Mouse (Mus musculus): ENCODE measurements around the gene Gm26992.
A peak's percentile ranks its signal among the peaks of the same experiment; 100 is the strongest.
"Not testable (repeated sequence)": the region's sequence is repeated elsewhere in the genome, so short reads cannot be mapped to it uniquely, and the experiment has no call there.

The Gm26992 gene

DNA sequence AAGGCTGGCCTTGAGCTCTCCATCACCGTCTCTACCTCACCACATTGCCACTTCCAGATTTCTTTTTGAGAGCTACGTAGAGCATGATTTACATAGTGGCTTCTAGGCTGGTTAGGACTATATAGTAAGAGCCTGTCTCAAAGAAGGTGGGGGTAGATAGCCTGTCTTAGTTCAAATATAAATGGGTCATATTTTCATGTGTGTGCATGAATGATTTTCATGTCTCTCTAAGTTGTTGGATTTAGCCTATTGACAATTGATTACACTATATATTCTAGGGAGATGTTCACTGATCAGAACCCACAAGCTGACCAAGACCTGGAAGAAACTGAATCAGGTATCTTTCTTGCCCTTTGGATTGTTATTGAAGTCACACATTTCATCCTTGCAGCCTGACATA lies at the start of gene Gm26992:
TSS of gene Gm26992 (plus strand) at position 301 of the 400 bp plus-strand sequence.
- DNase-seq (ENCODE audit: low read depth, low spot score): no peak

DNA sequence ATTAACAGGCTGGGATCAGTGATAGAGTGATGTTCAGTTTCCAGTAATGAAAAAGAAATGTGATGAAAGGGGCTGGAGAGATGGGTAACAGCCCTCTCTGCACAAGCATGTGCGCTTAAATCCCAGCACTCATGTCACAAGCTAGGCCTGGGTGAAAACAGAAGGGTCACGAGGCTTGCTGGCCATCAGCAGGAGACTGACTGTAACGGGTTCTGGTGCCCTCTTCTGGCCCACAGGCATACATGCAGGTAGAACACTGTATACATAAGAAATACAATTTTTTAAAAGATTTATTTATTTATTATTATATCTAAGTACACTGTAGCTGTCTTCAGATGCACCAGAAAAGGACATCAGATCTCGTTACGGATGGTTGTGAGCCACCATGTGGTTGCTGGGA lies 47.6 kb upstream of the Gm26992 start:
- DNase-seq (ENCODE audit: low read depth, low spot score): no peak

DNA sequence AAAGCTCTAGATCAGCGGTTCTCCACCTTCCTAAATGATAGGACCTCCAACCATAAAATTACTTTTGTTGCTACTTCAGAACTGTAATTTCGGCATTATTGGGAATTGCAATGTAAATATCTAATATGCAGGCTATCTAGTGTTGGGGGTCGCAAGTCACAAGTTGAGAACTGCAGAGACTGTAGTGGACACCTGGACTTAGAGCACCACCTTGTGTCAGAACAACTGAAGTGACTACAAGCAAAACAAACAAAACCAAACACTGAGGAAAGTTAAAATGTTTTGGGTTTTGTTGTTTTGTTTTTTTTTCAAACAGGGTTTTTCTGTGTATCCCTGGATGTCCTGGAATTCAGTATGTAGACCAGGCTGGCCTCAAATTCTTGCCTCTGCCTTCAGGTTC lies 37.3 kb upstream of the Gm26992 start:
- no peak for DNase-seq (ENCODE audit: low read depth, low spot score)

DNA sequence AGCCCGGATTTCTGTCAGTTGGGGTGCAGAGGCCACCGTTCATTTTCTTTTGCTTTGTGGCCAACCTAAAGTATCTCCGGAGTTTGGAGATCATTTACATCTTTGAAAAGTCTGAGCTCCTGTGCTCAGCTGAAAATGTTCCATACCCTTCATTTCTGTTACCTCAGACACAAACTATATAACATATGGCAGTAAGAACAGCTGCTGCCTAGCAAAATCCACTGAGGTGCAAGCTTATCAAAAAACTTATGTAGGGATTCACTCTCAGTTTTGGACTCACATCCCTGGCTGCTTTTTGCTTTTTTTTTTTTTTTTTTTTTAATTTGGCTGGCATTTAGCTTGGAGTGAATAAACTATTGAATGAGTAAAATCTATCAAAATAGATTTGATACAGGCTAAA lies 33.7 kb upstream of the Gm26992 start:
- DNase-seq (ENCODE audit: low read depth, low spot score): no peak

DNA sequence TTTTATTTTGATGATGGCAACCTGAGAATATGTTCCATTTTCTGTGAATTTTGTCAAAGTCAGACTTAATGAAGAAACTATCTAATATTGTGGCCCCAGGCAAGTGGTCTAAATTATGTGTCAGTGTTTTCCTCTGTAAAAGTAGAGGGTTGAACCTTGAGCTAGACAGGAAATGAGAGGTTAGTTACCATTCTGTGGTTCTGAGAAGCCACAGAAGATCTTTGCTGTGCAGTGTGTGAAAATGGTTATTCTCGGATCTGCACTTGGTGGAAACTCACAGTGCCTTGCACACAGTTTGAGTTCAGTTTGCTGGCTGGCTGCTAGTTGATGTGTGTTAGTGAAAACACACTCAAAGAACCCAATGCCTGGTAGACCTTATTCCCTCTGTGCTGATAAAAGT lies 28.0 kb upstream of the Gm26992 start:
- no peak for DNase-seq (ENCODE audit: low read depth, low spot score)

DNA sequence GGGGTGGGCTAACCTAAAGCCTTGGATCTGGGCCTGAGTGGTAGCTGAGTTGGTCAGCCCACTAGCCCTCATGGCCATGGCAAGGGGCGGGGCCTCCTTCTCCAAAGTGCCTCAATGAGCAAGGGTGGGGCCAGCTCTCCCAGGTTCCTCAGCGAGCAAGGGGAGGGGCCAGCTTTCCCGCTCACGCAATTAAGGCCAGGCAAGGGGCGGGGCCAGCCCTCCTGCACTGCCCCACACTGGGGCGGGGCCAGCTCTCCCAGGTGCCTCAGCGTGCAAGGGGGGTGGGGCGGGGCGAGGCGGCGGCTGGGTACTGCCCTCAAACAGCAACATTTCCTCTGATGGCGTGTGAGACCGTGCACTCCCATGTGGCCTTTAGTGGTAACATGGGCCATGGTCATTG lies 16.8 kb upstream of the Gm26992 start:
- DNase-seq (ENCODE audit: low read depth, low spot score): no peak

GRCm38 (mm10) chrX:103414167-103414566 lies 7.6 kb upstream of the Gm26992 start, which contains the start of gene Tsx:
Gene Tsx, plus strand, starts transcription at chrX:103414467.
- no peak for DNase-seq (ENCODE audit: low read depth, low spot score)

DNA sequence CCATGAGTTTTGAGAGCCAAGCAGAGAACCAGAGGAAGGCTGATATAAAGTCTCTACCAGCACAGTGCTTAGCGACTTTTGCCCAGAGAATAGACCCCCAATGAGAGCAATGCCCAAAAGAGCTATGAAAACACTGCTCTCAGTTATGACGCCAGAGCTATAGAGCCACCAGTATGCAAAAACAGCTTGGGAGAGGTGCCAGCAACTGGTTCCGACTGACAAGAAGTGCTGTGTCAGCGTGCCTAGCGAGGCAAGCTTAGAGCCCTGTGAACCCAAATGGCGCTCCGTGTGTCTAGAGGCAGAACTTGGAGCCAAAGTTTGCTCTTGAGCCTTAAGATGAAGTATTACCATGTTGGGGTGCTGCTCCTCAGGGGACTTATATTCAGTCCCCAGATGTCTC lies 5.9 kb downstream of the Gm26992 start:
- no peak for DNase-seq (ENCODE audit: low read depth, low spot score)

- no peak for DNase-seq (ENCODE audit: low read depth, low spot score)
Measured at GRCm38 (mm10) chrX:103432293-103432692, 10.5 kb downstream of the Gm26992 start.

DNA sequence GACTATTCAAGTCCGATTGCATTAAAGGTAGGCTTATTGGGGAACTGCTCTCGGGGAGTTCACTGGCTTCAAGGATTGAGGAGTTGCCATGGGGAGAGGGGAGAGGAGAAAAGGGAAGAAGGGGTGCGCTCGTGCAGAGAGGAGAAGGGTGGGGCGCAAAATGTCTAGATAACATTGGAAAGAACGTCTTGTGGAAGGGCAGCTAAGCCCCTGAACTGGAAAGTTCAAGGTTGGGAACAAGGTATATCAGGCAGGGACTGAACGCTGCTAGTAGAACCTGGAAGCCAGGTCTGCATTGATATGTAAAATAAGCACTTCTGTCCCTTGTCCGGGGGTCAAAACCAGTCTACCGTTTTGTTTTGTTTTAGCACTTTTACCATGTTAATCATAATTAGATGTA lies 16.2 kb downstream of the Gm26992 start:
- no peak for DNase-seq (ENCODE audit: low read depth, low spot score)

DNA sequence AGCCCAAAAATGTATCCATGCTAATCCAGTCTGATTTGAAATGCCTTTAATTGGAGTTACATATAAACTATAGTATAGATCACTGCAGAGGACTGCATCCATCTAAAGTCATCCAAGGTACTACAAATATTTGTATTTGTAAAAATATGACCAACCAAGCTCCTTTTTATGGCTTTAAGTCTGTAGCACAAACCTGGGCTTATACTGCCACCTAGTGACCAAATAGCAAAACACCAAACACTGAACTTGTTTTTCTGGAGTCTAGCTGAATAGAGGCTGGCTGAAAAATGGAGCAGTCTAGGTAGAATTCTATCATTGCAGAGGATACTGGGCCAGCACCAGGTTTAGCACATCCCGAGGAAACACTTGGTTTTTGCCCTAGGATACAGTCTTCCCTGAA lies 19.0 kb downstream of the Gm26992 start:
- DNase-seq (ENCODE audit: low read depth, low spot score): peak; percentile 70

- peak; percentile 63 for DNase-seq (ENCODE audit: low read depth, low spot score)
Measured at GRCm38 (mm10) chrX:103443755-103444154, 21.9 kb downstream of the Gm26992 start.

DNA sequence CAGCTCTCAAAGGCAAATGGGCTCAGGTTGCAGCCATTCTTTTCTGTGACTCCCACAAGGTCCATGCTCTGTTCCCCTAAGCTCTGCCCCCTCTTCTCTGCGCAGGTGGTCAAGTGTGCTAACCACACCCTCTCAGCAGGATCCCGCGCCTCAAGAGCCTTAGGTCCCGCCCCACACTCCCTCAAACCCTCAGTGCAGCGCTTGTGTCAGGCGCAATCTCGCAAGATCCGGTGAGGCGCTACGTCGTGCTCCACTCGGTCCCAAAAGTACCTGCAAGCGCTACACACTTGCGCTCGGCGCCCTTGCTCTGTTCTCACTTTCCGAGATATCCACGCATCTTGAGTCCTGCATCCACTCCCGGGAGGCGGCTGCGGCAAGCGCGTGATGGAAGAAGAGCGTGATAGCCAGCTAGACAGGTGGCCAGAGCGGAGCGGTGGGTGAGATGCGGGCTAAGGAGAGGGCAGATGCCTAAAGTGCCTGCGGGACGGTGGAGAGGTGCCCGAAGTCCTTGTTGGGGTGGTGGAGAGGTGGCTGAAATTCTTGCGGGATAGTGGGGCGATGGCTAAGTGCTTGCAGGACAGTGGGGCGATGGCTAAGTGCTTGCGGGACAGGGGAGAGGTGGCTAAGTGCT lies 25.8 kb downstream of the Gm26992 start:
- DNase-seq (ENCODE audit: low read depth, low spot score): peak; percentile 16

- DNase-seq (ENCODE audit: low read depth, low spot score): not testable (repeated sequence)
Measured at GRCm38 (mm10) chrX:103448429-103448828, 26.6 kb downstream of the Gm26992 start.

DNA sequence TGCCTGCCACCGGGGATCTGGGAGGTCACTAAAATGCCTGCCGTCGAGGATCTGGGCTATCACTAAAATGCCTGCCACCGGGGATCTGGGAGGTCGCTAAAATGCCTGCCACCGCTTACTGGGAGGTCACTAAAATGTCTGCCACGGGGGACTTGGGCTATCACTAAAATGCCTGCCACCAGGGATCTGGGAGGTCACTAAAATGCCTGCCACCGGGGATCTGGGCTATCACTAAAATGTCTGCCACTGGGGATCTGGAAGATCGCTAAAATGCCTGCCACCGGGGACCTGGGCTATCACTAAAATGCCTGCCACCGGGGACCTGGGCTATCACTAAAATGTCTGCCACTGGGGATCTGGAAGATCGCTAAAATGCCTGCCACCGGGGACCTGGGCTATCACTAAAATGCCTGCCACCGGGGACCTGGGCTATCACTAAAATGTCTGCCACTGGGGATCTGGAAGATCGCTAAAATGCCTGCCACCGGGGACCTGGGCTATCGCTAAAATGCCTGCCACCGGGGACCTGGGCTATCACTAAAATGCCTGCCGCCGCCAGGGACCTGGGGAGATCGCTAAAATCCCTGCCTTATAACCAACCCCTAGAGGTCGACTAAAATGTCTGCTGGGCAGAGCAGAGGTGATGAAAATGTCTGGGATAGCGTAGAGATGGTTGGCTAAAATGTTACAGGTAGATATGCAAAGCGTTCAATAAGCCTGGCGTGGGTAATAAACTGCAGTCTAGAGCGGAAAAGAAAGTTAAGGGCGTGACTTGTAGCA lies 27.3 kb downstream of the Gm26992 start:
- DNase-seq (ENCODE audit: low read depth, low spot score): not testable (repeated sequence)

DNA sequence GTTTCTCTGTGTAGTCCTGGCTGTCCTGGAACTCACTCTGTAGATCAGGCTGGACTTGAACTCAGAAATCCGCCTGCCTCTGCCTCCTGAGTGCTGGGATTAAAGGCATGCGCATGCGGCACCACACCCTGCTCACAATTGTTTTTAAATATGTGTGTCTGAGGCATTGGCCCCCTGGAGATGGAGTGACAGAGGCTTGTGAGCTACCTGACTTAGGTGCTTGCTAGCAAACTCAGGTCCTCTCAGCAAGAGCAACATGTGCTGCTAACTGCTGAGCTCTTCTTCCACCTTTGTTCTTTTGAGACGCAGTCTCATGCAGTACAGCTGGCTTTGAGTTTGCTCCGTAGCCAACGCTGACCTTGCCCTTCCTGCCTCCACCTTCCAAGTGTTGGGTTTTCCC lies 31.0 kb downstream of the Gm26992 start:
- DNase-seq (ENCODE audit: low read depth, low spot score): no peak

- DNase-seq (ENCODE audit: low read depth, low spot score): peak; percentile 31
Measured at GRCm38 (mm10) chrX:103460056-103460455, 38.2 kb downstream of the Gm26992 start.

DNA sequence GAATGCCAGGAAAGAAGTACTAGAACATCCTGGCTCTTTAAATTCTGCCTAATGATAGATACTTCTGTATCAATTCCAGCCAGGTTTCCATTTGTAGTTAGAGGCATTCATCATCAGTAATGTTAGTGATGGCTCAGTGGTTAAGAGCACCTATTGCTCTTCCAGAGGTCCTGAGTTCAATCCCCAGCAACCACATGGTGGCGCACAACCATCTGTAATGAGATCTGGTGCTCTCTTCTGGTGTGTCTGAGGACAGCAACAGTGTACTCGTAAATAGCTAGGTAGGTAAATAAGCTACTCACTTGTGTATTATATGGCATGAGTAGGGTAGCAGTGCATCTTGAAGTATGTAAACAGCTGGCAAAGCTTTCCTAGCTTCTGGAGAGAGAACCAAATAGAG lies 47.2 kb downstream of the Gm26992 start:
- no peak for DNase-seq (ENCODE audit: low read depth, low spot score)

DNA sequence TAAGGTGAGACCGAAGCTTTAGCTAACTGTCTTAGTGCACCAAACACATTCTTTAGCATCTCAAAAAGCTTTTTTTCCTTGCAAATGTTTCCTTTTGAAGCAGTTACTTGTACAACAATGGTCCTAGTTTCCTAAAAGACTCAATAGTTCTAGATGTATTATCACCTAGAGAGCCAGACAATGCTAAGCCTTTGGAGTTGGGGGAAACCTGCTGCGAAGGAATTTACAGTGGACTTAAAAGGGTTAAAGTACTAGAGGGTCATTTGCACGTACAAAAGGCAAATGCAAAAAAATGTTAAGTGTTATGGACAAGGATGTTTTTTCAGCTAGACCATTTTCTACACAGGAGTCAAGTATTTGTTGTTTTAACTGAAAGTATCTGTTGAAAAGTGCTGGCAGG lies 50.5 kb downstream of the Gm26992 start:
- DNase-seq (ENCODE audit: low read depth, low spot score): no peak

- peak; percentile 72 for DNase-seq (ENCODE audit: low read depth, low spot score)
Measured at GRCm38 (mm10) chrX:103477507-103477906, 55.7 kb downstream of the Gm26992 start.

DNA sequence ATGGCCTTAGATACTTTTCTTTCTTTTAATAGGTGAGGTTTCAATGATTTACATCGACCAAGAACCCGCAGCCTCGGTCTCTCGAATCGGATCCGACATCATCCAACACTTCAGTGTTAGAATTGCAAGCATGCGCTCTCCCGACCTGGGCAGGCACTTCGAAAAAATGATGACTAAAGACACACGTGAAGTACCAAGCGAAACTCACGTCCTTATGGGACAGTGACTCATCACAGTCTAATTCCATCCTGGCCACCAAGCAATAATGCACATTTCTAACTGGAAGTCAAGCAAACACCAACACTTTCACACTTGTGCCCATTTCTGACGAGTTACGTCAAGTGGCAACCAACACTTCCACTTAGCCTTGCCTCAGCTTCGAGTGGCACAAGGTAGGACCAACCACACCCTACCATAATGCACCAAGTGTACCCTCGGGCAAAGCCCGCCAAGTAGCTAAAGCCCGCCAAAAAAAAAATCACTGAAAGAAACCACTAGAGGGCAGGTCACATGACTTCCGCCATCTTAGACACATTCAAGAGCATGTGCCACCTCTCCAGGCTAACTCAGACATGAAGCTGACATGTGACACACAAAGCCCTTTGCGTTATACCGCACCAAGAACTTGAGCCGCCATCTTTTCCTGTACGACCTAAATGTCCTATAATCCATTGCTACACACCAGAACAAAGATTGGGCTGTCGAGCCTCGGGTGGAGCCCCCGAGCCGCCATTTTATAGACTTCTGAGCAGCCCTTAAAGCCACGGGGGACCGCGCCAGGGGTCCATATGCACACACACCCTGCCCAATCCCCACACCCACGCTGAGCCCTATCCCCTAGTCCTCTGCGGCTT lies 59.7 kb downstream of the Gm26992 start:
- peak; percentile 59 for DNase-seq (ENCODE audit: low read depth, low spot score)

DNA sequence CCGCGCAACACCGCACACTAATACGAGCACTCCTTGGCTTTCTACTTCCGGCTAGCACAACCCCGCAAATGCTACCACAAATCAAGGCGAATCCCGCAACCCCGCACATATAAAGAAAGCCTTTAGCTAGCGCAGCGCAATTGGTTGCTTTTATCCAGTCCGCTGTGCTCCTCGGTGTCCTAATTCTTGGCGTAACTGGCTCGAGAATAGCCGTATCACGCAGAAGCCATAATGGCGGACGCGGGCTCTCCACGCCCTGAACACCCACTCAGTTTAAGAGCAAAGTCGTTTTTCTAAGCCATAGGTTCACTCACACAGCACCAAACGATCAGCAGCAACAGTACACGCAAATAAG lies 60.3 kb downstream of the Gm26992 start:
- no peak for DNase-seq (ENCODE audit: low read depth, low spot score)
